Mouse (Mus musculus) MN1 (cell line): ENCODE data around the gene Gm5114.
"Not testable (repeated sequence)": the region's sequence is repeated elsewhere in the genome, so short reads cannot be mapped to it uniquely, and the experiment has no call there.

Source experiments
- DNase-seq: peaks from one replicate; pipeline ENCODE4 v3.0.0-alpha.2; 2016; ENCODE audit warnings: low spot score

Gene Gm5114

GRCm38 (mm10) chr7:39413060-39413459, at the start of gene Gm5114:
TSS of gene Gm5114 (minus strand) at chr7:39413160.
- DNase-seq, result not testable (repeated sequence)

DNA sequence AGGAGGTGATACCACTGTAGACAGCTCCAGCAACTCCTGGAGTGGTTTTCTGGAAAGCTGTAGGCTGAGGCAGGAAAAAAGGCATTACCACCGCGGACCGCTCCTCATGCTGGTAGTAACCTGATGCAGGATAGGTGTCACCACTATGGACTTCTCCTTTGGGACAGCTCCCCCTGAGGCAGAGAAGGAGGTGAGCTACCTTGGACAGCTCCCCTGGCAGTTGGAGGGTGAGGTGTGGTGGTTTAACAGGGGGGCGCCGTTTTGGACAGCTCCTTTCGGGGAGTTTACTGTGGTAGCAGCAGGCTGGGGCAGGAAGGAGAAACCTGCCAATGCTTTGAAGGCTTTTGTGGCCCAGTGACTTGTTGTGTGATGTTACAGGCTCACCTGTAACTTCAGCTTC, 42.8 kb upstream of the Gm5114 start:
- no peak for DNase-seq

DNA sequence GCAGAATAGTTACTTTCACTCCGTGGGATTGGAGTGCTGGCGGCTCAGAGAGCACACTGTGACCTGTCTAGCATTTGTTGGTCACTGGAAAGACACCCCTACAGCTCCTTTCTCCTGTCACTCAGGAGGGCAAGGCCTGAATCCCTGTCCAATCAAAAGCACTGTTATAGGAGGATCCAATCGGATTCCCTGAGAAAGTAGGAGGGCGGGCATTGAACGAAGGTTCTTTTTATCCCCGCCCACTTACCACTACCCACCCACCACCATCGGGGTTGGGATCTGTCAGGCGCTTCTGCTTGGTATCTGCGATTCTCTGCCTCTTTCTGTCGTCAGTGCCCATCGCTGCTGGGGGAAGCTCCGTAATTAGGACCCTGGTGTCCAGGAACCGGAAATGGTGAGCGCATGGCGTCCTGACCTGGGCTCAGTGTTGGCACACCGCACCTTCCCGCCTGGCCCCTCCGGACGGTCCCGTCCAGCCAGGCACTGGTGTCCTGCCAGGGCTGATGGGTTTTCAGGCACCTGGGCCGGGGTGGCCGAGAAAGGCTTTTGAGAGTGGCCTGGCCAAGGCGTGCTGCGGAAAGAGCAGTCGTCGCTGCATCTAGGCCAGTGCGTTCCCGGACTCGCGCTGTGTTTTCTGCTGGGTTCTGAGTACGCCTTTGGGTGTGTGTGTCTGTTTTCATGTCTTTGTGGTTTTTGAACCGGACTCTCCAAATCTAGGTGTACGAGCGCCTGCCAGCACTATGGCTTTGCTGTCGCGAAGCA, 36.5 kb upstream of the Gm5114 start:
- DNase-seq, result peak; percentile 94

- DNase-seq, result peak; percentile 7
Measured at GRCm38 (mm10) chr7:39448626-39449242, 35.8 kb upstream of the Gm5114 start.

GRCm38 (mm10) chr7:39441237-39441636, 28.3 kb upstream of the Gm5114 start:
- DNase-seq, result no peak

DNA sequence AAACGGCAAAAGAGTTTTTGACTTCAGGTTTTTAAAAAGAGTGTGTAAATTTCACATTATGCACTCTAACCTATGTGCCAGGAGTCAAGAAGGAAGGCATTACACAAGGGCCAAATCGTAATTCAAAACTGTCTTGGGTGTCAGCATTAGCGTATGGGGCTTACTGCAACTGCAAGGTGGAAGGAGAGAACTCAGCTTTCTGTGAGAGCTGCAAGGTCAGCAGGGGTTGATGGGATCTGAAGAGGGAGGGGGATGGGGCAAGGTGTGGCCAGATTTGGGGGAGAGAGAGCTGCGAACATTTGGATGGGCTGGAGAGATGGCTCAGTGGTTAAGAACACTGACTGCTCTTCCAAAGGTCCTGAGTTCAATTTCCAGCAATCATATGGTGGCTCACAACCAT, 27.4 kb upstream of the Gm5114 start:
- DNase-seq, result no peak
